Mouse (Mus musculus): ENCODE data around the gene Mgat4a. TPM values are rescaled to one million over a fixed set of nuclear protein-coding genes. Genes with fewer than 3 reads are reported as not detected.

Mgat4a gene
- polyA plus RNA-seq, 1 experiment = 20.6 TPM

GRCm38 (mm10) chr1:37442848-37443835 is 97.7 kb downstream of the Mgat4a start:
- WGBS = 96% methylated on average over 16 of the region's 16 CpGs
- Histone ChIP-seq H3K27me3 (ENCODE audit: control insufficient read depth, insufficient read depth, low read length) (no peaks in the 10 kb centered on the region), H3K4me3 (ENCODE audit: control insufficient read depth, insufficient read depth, low read length) (no peak overlapping the region), H3K36me3 (ENCODE audit: control insufficient read depth, insufficient read depth, low read length) (peaks cover 81% of the 10 kb centered on the region), H3K4me1 (replicated peaks; ENCODE audit: control insufficient read depth, insufficient read depth, low read length) (no peaks in the 10 kb centered on the region), H3K27ac (ENCODE audit: control insufficient read depth, insufficient read depth, low read length) (no peak overlapping the region)
- DNase-seq = no peak
- TF ChIP-seq CTCF (IDR thresholded peaks at IDR 0.05; ENCODE audit: borderline replicate concordance, control insufficient read depth, extremely low read depth, insufficient read depth, low read length, poor library complexity) (no peak), POLR2A (IDR thresholded peaks at IDR 0.05; ENCODE audit: control insufficient read depth, extremely low read depth, insufficient read depth, low read length, poor library complexity) (no peak)

DNA sequence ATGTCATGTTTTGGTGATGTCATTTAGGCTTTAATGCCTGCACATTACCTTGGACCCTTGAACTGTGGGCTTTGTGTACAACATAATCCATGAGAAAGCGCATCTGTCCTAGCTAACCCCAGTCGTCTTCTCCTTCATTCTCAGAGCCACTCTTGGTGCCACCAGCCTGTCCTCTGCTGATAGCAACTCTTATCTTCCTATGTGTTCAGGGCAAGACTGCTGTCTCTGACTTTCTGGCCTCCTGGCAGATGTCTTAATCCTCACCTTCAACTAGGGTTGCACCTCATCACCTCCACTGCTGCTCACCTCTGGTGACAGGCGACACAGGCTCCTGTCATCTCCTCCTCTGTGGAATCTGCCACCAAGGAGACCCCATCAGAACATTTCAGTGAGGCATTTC is 104.4 kb downstream of the Mgat4a start:
- H3K27ac ChIP-seq (ENCODE audit: control insufficient read depth, insufficient read depth, low read length) = no peak overlapping the region
- 95% methylated on average over 3 of the region's 3 CpGs for WGBS
- no peaks in the 10 kb centered on the region for H3K27me3 ChIP-seq (ENCODE audit: control insufficient read depth, insufficient read depth, low read length)
- TF ChIP-seq POLR2A (IDR thresholded peaks at IDR 0.05; ENCODE audit: control insufficient read depth, extremely low read depth, insufficient read depth, low read length, poor library complexity) = no peak
- no peak for TF ChIP-seq CTCF (IDR thresholded peaks at IDR 0.05; ENCODE audit: borderline replicate concordance, control insufficient read depth, extremely low read depth, insufficient read depth, low read length, poor library complexity)
- no peak overlapping the region for H3K4me3 ChIP-seq (ENCODE audit: control insufficient read depth, insufficient read depth, low read length)
- peaks cover 79% of the 10 kb centered on the region for H3K36me3 ChIP-seq (ENCODE audit: control insufficient read depth, insufficient read depth, low read length)
- no peaks in the 10 kb centered on the region for H3K4me1 ChIP-seq (replicated peaks; ENCODE audit: control insufficient read depth, insufficient read depth, low read length)
- DNase-seq = no peak

GRCm38 (mm10) chr1:37430297-37430840 is 110.4 kb downstream of the Mgat4a start:
- no peak for DNase-seq
- Histone ChIP-seq H3K27ac (ENCODE audit: control insufficient read depth, insufficient read depth, low read length) (no peak overlapping the region), H3K27me3 (ENCODE audit: control insufficient read depth, insufficient read depth, low read length) (no peaks in the 10 kb centered on the region), H3K4me3 (ENCODE audit: control insufficient read depth, insufficient read depth, low read length) (peak overlapping the region; percentile 76), H3K36me3 (ENCODE audit: control insufficient read depth, insufficient read depth, low read length) (peaks cover 21% of the 10 kb centered on the region), H3K4me1 (replicated peaks; ENCODE audit: control insufficient read depth, insufficient read depth, low read length) (peaks cover 14% of the 10 kb centered on the region)
- TF ChIP-seq POLR2A (IDR thresholded peaks at IDR 0.05; ENCODE audit: control insufficient read depth, extremely low read depth, insufficient read depth, low read length, poor library complexity) (no peak), CTCF (IDR thresholded peaks at IDR 0.05; ENCODE audit: borderline replicate concordance, control insufficient read depth, extremely low read depth, insufficient read depth, low read length, poor library complexity) (no peak)
- 2% methylated on average over 40 of the region's 40 CpGs for WGBS

DNA sequence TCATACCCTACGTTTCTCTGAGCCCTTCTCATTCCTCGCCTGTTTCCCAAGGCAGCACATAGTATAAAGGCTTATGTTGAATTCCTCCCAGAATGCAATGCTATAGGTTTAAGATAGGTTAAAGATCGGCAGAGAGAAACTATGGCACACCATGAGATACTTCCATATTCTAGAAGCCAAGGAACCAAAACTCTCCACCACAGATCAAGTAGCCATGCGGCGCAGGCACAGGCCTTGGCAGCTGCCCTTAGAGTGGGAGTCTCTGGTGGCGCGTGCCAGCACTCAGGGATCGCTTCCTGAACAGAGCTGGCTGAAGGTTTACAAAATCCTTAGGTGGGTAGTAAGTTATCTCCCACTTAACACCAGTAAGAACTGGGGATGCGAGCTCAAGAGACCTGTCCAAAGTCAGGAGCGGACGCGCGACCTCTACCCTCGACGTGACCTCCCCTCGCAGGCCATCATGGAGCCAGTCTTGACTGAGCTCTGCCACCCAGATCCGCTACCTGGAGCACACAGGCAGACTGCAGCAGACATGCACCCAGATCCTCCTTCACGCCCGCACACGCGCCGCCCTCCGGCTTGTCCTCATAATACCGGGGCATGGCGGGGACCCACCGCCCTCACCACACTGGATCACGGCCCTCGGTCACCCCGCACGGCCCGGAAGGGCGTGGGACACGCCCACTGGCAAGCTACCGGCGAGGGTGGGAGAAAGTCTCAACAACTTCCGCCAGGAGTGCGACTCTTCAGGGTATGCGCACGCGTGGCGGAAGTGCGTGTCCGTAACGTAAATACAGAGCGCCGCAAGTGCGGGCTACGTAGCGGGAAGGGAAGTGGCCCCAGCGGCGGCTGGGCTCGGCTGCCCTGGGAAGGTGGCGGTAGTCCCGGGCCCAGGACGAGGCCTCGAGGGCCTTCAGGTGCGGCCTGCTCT is 111.2 kb downstream of the Mgat4a start, which contains the start of the genes Coa5 and Unc50:
Coa5 (minus strand) TSS at position 738 of the 931 bp plus-strand sequence.
Unc50 (plus strand) TSS at position 774 of the 931 bp plus-strand sequence.
- 1% methylated on average over 57 of the region's 57 CpGs for WGBS
- Histone ChIP-seq H3K27me3 (ENCODE audit: control insufficient read depth, insufficient read depth, low read length) (no peaks in the 10 kb centered on the region), H3K27ac (ENCODE audit: control insufficient read depth, insufficient read depth, low read length) (no peak within 1 kb of the TSS), H3K36me3 (ENCODE audit: control insufficient read depth, insufficient read depth, low read length) (peaks cover 19% of the 10 kb centered on the region), H3K4me1 (replicated peaks; ENCODE audit: control insufficient read depth, insufficient read depth, low read length) (peaks cover 14% of the 10 kb centered on the region), H3K4me3 (ENCODE audit: control insufficient read depth, insufficient read depth, low read length) (peak within 1 kb of the TSS; percentile 76)
- TF ChIP-seq CTCF (IDR thresholded peaks at IDR 0.05; ENCODE audit: borderline replicate concordance, control insufficient read depth, extremely low read depth, insufficient read depth, low read length, poor library complexity) (peak; percentile 55; the same call in 1 of the 2 replicates), POLR2A (IDR thresholded peaks at IDR 0.05; ENCODE audit: control insufficient read depth, extremely low read depth, insufficient read depth, low read length, poor library complexity) (peak; percentile 94)
- DNase-seq = peak; percentile 93

- Histone ChIP-seq H3K36me3 (ENCODE audit: control insufficient read depth, insufficient read depth, low read length) (peaks cover 17% of the 10 kb centered on the region), H3K27ac (ENCODE audit: control insufficient read depth, insufficient read depth, low read length) (no peak overlapping the region), H3K4me1 (replicated peaks; ENCODE audit: control insufficient read depth, insufficient read depth, low read length) (peaks cover 14% of the 10 kb centered on the region), H3K27me3 (ENCODE audit: control insufficient read depth, insufficient read depth, low read length) (no peaks in the 10 kb centered on the region), H3K4me3 (ENCODE audit: control insufficient read depth, insufficient read depth, low read length) (no peak overlapping the region)
- 76% methylated on average over 2 of the region's 2 CpGs for WGBS
- TF ChIP-seq POLR2A (IDR thresholded peaks at IDR 0.05; ENCODE audit: control insufficient read depth, extremely low read depth, insufficient read depth, low read length, poor library complexity) = no peak
- TF ChIP-seq CTCF (IDR thresholded peaks at IDR 0.05; ENCODE audit: borderline replicate concordance, control insufficient read depth, extremely low read depth, insufficient read depth, low read length, poor library complexity) = no peak
- no peak for DNase-seq
Observed at GRCm38 (mm10) chr1:37428911-37429310, 111.9 kb downstream of the Mgat4a start.

All from thymus, adult 2 months (tissue).